Mouse (Mus musculus): ENCODE measurements at regions not wholly inside any gene's neighbourhood (a gene's known extent, or its start where the extent isn't known, plus 50 kb on each side); places are given as distances from the start of the nearest gene placed in this dataset.

DNA sequence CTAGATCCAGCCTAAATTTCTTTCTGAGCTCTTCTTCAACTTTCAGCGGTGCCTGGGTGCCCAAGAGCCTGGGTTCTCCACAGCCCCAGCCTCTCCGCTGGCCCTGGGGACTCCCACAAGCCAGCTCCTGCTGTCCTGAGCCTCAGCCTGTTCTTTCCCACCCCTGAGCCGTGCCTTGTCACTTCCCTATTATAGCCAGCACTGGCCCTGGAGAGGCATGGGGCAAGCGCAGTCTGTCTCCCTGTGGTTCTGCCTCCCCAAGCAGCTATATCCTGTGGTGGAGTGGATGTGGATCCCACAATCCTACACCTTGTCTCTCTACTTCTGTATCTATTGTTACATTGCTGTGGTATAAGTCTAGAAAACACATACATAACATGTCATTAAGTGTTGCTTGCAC is 128.6 kb upstream of the Hgf start:
- no peak for DNase-seq

DNA sequence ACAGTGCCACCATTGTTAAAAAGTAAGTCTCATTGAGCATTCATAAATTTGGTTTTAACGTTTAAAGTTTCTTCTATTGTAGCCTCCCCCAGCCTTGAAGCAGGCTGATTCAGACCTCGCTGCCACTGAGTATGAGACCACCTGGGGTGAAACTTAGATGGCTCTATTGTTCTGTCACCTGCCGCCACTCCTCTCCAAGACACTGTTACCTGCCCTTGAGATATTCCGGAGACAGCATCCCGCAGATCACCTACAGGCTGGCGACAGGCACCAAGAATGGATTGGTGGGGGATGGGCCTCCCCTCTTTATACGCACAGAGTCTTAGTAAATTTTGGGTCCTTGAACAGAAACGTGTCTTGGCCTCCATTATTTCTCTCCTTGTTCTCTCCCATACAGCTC is 128.0 kb upstream of the Hgf start:
- no peak for DNase-seq

DNA sequence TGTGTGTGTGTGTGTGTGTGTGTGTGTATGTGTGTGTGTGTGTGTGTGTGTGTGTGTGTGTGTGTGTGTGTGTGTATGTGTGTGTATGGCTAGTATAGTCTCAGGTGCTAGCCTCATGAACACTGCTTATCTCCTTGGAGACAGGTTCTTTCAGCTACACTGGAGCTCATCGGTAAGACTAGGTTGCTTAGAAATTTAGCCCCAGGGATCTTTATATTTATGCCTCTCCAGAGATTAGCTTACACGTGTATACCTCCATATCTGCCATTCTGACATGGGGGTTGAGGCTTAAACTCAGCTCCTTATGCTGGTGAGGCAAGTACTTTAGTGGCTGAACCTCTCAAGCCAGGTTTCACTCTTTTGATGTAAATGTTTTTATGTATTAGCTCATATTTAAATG is 127.0 kb upstream of the Hgf start:
- DNase-seq, result no peak

DNA sequence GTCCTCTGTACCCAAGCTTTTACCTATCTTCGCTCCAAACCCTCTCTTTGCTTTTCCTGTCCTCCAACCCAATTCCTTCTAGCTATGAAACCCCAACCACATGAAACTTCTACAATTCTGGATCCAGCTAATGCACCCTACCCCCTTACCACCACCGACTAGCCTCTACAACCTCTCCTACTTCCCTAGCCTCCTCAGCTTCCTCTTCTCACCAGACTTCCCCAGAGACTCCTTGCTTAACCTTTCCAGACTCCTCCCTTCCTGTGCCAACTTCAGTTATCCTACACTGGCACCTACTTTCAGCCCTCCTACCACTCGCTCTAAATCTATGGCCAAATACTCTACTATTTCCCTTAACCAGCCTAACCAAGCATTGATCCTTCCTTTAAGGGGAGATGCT is 118.7 kb upstream of the Hgf start:
- DNase-seq, result no peak

DNA sequence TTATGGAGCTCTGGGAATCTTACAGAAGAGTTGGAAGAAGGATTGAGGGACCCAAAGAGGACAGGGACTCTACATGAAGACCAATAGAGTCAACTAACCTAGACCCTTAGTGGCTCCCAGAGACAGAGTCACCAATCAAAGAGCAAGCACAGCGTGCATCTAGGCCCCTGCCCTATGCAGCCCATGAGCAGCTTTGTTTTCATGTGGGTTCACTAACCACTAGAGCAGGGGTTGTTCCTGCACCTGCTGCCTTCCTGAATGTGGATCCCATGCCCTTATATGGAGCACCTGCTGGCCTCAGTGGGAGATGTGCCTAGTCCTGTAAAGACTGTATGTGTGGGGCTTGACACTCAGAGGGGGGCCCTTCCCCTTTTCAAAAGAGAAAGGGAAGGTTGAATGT is 108.2 kb upstream of the Hgf start:
- no peak for DNase-seq

DNA sequence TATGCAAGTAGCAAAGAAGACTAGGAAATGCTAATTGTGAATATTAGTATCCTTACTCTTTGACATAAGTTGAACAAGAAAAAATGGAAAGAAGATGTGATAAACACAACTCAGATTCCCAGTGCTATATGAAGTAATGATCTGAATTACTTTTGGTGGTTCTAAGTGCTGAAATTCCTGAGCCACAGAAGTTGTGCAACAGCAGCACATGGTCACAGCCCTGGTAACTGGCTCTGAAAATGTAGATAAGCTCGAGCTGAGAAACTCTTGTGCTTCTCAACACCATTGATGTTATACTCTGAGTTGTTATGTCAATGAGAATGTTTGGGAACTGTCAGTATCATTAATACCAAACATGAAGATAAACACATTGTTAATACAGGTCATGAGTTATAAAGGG is 106.3 kb upstream of the Hgf start:
- no peak for DNase-seq

DNA sequence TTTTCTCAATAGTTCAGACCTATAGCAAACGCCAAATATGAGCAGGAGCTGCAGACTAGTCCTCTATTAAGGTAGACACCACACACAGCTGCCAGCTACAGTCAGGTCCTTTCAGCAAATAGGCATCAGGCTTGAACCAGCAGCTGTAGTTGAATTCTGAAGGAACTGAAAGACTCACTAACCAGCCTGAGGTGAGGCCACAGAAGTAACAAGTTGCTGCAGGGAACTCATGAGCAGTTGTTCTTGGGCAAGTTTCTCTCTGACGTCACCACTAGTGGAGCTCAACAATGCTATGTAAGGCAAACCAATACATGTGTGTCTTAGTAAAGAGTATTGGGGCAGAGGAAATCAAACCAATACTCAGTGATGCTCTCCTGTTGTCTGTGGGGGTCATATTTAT is 91.5 kb upstream of the Hgf start:
- DNase-seq, result no peak

DNA sequence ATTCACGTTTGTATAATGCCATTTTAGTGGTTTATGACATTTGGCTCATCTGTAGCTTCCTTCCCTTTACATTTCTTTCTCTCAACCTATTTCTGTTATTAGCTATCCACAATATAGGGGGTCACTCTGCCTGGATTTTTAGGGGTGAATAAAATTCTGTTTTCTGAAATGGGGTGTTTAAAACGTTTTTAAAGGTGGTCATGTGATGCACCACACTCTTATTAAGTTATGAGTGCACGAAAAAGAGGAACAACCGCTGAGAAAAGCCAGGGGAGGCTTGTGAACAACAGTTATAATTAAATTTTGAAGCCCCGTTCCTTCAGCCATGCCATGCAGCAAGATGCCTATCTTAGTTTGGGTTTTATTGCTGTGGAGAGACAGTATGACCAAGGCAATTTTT is 87.0 kb upstream of the Hgf start:
- no peak for DNase-seq

DNA sequence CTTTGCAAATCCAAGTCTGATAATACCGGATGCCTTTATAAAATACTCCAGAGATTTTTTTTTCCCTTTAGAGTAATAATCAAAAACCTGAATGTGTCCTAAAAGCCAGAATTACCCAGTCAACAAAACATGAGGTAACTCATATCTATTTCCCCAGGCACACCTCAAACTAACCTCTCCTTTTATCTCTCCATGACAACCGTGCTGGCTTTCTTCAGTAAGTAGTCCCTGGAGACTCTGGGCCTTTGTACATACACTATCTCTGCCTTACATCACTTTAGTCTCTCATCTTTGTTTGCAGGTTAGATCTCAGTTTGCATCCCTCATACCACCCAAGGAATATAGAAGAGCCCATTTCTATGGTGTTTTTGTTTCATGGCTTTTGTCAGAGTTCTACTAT is 84.7 kb upstream of the Hgf start:
- DNase-seq, result no peak

DNA sequence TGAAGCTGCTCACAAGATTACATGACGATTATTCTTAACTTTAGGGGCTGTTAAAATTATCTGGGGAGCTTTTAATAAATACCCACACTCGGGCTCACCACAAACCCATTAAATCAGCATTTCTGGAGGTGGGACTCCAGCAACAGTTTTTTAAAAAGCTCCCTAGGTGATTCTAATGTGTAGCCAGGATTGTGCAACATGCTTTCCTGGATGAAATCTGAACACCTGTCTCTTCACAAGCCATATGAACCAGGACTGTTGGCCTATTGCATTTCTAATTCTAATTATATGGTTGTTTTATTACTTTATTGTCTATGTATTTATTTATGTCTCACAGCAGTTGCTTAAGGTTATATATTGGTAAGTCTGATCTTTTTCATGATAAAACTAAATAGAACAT is 84.1 kb upstream of the Hgf start:
- DNase-seq, result no peak

DNA sequence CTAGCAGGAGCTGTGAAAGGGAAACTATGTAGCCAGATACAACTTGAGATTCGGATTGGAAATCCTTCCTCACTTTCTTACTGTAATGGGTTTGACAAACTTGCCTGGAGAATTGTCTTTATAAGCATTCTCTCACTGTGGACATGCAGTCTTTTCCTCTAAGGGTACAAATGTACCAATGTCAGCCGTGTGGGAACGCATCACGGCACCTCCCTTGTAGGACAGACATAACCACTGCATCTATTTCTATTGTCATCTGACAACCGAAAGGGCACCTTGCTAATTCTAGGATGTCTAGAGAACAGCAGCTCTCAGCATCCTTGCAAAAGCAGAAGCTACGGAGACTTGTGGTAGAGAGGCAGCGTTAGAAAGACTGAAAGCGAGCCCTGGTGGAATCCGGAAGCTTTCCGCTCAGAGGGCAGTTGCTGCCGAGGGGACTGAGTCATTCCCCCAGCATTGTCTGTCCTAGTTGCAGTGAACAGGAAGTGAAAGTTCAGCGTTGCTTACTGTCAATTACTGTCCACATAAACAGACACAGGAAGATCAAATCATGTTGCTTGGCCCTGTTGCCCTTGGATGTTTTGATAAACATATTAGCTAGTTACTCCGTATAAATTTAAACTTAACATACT is 83.5 kb upstream of the Hgf start:
- DNase-seq, result peak; percentile 48

DNA sequence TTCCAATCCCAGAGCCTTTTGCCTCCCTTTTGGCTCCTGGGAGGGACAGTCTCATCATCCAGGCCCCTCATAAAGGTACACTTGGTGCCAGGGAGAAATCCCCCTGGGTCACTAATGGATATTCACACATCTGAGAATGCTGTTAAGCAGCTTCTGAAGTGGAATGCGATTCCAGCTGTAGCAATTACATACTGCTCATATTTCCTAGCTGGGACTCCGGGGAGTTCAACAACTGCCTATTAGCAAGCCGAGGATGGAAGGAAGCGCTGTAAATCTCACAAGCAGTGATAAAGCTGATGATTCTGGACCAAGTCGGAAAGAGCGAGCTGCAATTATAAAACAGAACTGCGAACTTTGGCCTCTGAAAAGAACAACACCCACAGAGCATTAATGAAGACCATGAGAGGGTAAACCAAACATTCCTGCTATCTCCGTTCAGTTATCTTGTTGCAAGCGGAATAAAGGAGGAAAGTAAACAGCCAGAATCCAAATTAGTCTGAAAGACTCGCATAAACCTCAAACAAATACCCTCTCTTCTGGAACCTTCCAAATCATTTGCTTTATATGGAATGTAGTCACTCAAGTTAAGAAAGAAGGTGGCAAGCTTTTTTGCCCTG is 82.8 kb upstream of the Hgf start:
- peak; percentile 3 for DNase-seq

DNA sequence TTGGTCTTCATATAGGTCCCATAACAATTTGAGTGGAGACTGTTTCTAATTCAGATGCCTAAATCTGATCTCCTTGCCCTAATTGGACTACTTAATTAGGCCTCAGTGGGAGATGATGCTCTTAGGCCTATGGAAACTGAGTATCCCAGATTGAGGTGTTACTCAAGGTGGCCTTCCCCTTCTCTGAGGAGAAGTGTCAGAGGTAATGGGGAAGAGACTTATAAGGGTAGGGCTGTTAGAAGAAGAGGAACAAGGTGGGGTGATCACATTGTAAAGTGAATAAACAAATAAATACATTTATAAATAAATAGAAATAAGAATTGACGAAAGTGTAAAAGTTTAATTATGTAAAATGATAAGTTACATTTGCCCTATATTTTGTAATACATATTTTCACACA is 65.3 kb upstream of the Hgf start:
- no peak for DNase-seq

DNA sequence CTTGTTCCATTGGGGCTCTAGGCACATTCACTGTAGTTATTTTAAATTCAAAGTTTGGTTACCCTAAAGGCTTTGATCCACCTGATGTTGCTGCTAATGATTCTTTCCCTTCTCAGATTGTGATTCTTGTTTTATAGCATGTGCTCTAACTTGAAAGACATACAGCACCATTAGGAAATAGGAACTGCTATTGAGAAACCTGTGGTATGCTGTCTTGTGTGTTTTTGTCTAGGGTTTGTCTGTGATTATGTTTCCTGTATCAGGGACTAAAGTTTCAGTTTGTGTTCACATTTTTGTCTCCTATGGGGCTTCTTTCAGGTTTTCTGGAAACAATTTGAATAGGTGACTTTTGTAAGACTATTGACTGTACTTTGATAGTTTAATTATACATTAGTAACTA is 63.5 kb upstream of the Hgf start:
- DNase-seq, result no peak

DNA sequence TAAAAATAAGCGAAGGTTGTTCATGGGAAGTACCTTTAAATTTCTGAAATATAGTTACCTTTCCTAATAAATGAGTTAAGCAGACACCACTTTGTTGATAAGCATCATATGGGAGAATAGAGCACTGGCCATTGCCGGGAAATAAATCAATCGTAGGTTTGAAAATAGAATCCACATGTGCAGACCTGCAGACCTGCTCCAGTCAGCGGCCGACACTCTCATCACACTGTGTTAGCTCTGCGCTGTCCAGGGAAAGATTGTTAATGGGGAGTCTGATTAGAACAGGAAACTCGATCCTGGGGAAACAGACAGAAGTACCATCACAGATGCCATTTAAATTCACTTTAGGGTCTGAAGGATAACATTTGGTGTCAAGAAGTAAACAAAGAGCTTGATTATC is 53.4 kb upstream of the Hgf start:
- no peak for DNase-seq
